Mouse (Mus musculus): ENCODE data around the gene Taok1. TPM values are rescaled to one million over a fixed set of nuclear protein-coding genes. Genes with fewer than 3 reads are reported as not detected.
A peak's percentile ranks its signal among the peaks of the same experiment; 100 is the strongest.
"Not testable (repeated sequence)": the region's sequence is repeated elsewhere in the genome, so short reads cannot be mapped to it uniquely, and the experiment has no call there.

Taok1 gene
- total RNA-seq, 2 experiments from 2014 or later, result 49.6 to 50.1 TPM

- no peak for DNase-seq (ENCODE audit: low spot score in 2 of 2)
Observed at GRCm38 (mm10) chr11:77590801-77591200, 16.8 kb downstream of the Taok1 start.

- no peak for DNase-seq (ENCODE audit: low spot score in 2 of 2)
Observed at GRCm38 (mm10) chr11:77585201-77585600, 22.4 kb downstream of the Taok1 start.

GRCm38 (mm10) chr11:77545261-77545660 is 62.4 kb downstream of the Taok1 start:
- no peak for DNase-seq (ENCODE audit: low spot score in 2 of 2)

GRCm38 (mm10) chr11:77532202-77532846 is 75.3 kb downstream of the Taok1 start:
- DNase-seq (ENCODE audit: low spot score in 2 of 2), result no peak

- no peak for DNase-seq (ENCODE audit: low spot score in 2 of 2)
Observed at GRCm38 (mm10) chr11:77530862-77531261, 76.8 kb downstream of the Taok1 start.

- no peak for DNase-seq (ENCODE audit: low spot score in 2 of 2)
Observed at GRCm38 (mm10) chr11:77529644-77530043, 78.0 kb downstream of the Taok1 start.

GRCm38 (mm10) chr11:77528420-77528819 is 79.2 kb downstream of the Taok1 start:
- DNase-seq (ENCODE audit: low spot score in 2 of 2), result not testable (repeated sequence)

- DNase-seq (ENCODE audit: low spot score in 2 of 2), result no peak
Observed at GRCm38 (mm10) chr11:77525804-77526486, 81.7 kb downstream of the Taok1 start.

- peak in 1 of 2 experiments; percentile 24 for DNase-seq (ENCODE audit: low spot score in 2 of 2)
Observed at GRCm38 (mm10) chr11:77520601-77521529, 86.8 kb downstream of the Taok1 start.

- no peak for DNase-seq (ENCODE audit: low spot score in 2 of 2)
Observed at GRCm38 (mm10) chr11:77519043-77519442, 88.6 kb downstream of the Taok1 start, which contains the start of gene Gm10392. Gene Gm10392, minus strand, starts transcription at chr11:77519198.

GRCm38 (mm10) chr11:77518051-77518798 is 89.4 kb downstream of the Taok1 start:
- DNase-seq (ENCODE audit: low spot score in 2 of 2), result no peak

- DNase-seq (ENCODE audit: low spot score in 2 of 2), result no peak
Observed at GRCm38 (mm10) chr11:77516553-77517425, 90.8 kb downstream of the Taok1 start.

- DNase-seq (ENCODE audit: low spot score in 2 of 2), result no peak
Observed at GRCm38 (mm10) chr11:77515637-77516552, 91.7 kb downstream of the Taok1 start, which contains the start of gene Trp53i13. Gene Trp53i13, minus strand, starts transcription at chr11:77515980.

GRCm38 (mm10) chr11:77514832-77515636 is 92.6 kb downstream of the Taok1 start, which contains the start of gene Abhd15:
Gene Abhd15, plus strand, starts transcription at chr11:77515121.
- DNase-seq (ENCODE audit: low spot score in 2 of 2), result peak; percentile 63 to 81

- DNase-seq (ENCODE audit: low spot score in 2 of 2), result peak in 1 of 2 experiments; percentile 18
Observed at GRCm38 (mm10) chr11:77514281-77514831, 93.3 kb downstream of the Taok1 start.

GRCm38 (mm10) chr11:77513811-77514170 is 93.8 kb downstream of the Taok1 start:
- DNase-seq (ENCODE audit: low spot score in 2 of 2), result no peak

Data from gastrocnemius, postnatal 4 days (tissue).